Mouse (Mus musculus) layer of hippocampus, adult 8-10 months (tissue): ENCODE results near the gene Il2rg. TPM values are rescaled to one million over a fixed set of nuclear protein-coding genes. Genes with fewer than 3 reads are reported as not detected.
A peak's percentile ranks its signal among the peaks of the same experiment; 100 is the strongest.

Experiments used
- DNase-seq, 2 experiments: peaks; one replicate each; pipeline ENCODE4 v3.0.0; 2022; ENCODE audit warnings: low spot score in 2 of 2
- total RNA-seq, 4 experiments: library from RNA; stranded (reverse); gene quantifications; 2 replicates each; pipeline ENCODE4 v1.2.4; 2022

Gene Il2rg
- total RNA-seq, 4 experiments from 2014 or later = 0.37 to 1.6 (median 1.1) TPM

DNA sequence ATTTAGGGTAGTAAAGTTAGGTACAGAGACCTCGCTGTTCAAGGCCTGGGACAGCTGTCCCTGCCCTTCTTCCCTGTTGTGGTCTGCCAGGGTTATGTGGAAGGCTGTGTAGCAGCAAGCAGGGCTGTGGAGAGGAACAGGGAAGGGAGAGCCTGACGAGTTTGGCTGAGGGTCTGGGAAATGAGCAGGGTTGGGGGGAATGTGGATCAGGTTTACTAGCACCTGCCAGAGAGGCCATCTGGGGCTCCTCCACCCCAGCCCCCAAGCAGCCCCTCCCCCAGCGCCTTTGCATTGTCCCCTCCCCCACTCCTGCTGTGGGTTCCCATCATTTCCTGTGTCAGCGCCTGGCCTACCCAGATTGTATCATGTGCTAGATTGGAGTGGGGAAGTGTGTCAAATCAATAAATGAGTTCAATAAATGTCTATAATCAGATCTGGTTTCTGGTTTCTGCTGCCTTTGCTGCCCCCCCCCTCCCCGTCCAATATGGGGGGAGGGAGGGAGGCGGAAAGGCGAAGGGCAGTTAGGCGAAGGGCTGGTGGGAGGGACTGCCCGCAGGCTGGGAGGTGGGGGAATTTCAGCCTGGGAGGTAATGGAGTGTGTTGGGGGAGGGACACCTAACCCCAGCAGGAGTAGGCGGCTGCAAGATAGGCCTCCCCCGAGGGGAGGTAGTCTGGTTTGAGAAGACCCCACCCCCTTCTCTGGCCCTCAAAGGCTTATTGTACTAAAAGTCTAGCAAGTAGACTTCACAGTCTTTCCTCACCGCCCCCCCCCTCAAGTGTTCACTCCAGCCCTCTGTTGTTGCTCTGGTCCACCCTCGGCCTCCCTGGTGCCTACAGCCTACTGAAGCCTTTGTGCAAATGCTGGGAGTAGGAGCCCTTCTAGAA, 7.4 kb downstream of the Il2rg start:
- no peak for DNase-seq

DNA sequence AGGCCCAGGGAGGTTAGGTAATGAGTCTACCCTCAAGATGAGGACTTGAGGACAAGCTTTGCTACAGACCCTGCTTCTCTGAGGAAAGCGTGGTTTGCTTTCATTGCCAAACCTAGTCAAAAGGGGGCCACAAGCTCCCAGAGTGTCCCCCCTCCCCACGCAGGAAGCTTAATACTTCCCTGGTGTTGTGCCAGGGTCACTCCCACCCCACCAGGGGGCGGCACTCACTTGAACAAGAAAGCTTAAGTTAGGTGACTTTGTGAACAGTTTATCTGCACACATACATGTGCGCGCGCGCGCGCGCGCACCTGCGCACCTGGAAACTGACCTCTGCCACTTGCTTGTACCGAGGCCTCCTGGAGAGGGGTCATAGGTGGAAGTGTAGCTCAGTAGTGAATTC, 11.5 kb downstream of the Il2rg start:
- DNase-seq = no peak

DNA sequence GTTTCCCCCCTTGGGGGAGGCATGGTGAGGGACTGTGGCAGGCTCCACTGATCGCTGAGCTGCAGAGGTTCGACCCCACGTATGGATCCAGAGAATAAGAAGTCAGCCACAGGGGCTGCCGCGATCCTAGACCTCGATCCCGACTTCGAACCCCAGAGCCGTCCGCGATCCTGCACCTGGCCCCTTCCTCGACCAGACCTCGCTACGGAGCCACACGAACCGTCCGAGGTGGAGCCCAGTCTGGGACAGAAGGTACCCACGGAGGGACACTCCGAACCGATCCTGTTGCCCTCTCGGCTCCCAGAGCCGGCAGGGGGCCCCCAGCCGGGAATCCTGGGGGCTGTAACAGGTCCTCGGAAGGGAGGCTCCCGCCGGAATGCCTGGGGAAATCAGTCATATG, 13.3 kb downstream of the Il2rg start:
- DNase-seq = no peak

DNA sequence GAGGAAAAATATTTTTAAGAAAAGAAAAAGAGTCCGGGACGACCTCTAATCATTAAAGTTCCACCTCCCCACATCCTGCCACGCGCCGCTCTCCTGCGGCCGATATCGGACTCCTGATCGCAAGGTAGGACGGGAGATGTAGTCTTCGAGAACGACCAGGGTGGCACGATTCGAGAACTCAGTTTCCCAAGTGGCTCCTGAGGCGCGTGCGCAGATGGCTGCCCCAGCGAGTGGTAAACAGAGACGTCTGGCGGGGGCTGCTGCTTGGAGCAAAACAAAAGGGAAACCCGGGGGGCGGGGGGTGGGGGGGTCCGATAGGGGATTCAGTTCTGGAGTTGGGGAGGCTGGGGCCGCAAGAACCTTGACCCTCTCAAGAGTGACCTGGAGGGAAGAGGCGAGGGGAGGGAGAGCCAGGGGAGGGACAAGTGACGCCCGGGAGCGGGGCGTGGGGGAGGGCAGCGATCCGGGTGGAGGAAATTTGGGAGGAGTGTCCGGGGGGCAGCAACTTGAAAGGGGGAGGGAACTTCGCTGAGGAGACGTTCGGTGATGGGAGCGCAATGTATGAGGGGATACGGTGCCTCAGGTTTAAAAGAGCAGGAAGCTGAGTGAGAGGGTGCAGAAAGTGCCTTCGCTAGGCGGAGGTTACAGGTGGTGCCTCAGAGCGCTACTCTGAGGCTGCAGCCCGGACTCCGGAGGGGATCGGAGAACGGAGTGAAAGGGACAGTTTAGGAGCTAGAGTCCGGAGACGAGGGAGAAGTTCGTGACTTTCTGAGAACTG, 13.9 kb downstream of the Il2rg start, which contains the start of gene Foxo4:
TSS of gene Foxo4 (plus strand) at position 577 of the 778 bp plus-strand sequence.
- peak; percentile 82 to 83 for DNase-seq

GRCm38 (mm10) chrX:101245011-101245410, 23.0 kb downstream of the Il2rg start:
- DNase-seq = no peak

GRCm38 (mm10) chrX:101222796-101223162, 45.3 kb downstream of the Il2rg start:
- no peak for DNase-seq

DNA sequence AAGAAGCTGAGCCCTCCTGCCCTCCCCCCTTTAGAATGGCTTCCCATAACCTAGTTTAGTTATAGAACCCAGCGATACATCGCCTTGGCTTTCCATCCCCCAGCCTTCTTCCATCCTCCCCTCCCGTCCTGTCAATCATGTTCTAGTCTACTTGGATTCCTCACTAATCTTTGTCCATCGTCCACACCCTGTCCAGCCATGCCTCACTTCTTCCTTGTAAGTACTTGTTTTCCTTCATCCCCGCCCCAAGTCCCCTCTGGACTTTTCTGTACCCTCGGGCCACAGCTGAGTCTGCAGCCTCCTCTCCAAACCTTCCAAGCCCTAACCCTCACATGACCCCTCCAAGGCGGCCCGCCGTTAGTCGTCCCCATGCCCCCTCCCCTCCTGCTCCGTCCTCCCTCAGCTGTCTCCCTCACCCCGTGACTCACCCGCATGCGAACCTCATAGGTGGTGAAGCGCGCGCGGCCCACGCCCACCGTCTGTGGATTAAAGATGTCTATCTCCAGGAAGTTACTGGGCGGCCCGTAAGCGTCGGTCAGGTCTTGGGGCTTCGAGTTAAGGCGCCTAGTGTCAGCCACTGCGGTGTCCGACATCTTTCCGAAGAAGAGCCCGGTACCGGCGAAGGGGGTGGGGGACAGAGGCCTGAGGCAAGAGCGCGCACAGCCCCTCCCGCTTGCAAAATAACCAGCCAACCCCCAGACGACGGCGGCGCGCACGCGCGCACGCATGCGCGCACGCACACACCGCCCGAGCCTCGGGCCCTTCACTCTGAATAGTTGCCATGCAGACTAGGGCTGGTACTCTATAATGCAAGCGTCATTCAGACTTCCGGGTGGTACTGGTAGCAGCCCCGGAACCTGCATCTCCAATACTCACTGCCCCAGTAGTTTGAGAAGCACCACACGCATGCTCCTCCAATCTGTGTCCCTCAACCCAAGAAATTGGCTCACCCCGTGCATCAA, 45.9 kb downstream of the Il2rg start, which contains the start of gene Snx12:
TSS of gene Snx12 (minus strand) at position 730 of the 962 bp plus-strand sequence.
- DNase-seq = peak; percentile 92 to 93

Other genes starting within 250 kb of the Il2rg start
- gene Tex11, start 208.6 kb downstream of the Il2rg start, total RNA-seq = 1 to 10 TPM in 1 of 4 experiments, under 1 TPM in 3; 0.14 to 1.1 (median 0.31) TPM
- 1 to 10 TPM; 7.2 to 7.6 (median 7.6) TPM for gene Slc7a3, start 182.2 kb downstream of the Il2rg start, total RNA-seq
- gene Snx12, start 45.7 kb downstream of the Il2rg start, total RNA-seq = 100 to 1,000 TPM in 1 of 4 experiments, 10 to 100 TPM in 3; 77.3 to 103 (median 85.8) TPM
- 10 to 100 TPM; 18.9 to 24.7 (median 22.3) TPM for gene Foxo4, start 13.7 kb downstream of the Il2rg start, total RNA-seq
- not detected for gene Gm614, start 4.3 kb downstream of the Il2rg start, total RNA-seq
- gene Gm20489, start 768 bp upstream of the Il2rg start, total RNA-seq = under 1 TPM in 1 of 4 experiments, not detected in 3; 0.27 TPM
- gene Med12, start 5.8 kb upstream of the Il2rg start, total RNA-seq = 10 to 100 TPM; 28.1 to 37.8 (median 33.4) TPM
- 100 to 1,000 TPM; 164 to 172 (median 167) TPM for gene Nlgn3, start 30.9 kb upstream of the Il2rg start, total RNA-seq
- gene Gjb1, start 108.1 kb upstream of the Il2rg start, total RNA-seq = 10 to 100 TPM; 15.2 to 18.5 (median 17.0) TPM
- gene Zmym3, start 152.6 kb upstream of the Il2rg start, total RNA-seq = 100 to 1,000 TPM; 169 to 203 (median 194) TPM
- 100 to 1,000 TPM; 121 to 138 (median 128) TPM for gene Nono, start 161.1 kb upstream of the Il2rg start, total RNA-seq
- 1 to 10 TPM in 3 of 4 experiments, not detected in 1; 1.2 to 2.1 (median 1.4) TPM for gene Itgb1bp2, start 180.8 kb upstream of the Il2rg start, total RNA-seq